Mouse (Mus musculus): Measurements from ENCODE around the gene Gm17622. TPM values are rescaled to one million over a fixed set of nuclear protein-coding genes. Genes with fewer than 3 reads are reported as not detected.

Gm17622 gene
- polyA plus RNA-seq, 1 experiment: not detected

DNA sequence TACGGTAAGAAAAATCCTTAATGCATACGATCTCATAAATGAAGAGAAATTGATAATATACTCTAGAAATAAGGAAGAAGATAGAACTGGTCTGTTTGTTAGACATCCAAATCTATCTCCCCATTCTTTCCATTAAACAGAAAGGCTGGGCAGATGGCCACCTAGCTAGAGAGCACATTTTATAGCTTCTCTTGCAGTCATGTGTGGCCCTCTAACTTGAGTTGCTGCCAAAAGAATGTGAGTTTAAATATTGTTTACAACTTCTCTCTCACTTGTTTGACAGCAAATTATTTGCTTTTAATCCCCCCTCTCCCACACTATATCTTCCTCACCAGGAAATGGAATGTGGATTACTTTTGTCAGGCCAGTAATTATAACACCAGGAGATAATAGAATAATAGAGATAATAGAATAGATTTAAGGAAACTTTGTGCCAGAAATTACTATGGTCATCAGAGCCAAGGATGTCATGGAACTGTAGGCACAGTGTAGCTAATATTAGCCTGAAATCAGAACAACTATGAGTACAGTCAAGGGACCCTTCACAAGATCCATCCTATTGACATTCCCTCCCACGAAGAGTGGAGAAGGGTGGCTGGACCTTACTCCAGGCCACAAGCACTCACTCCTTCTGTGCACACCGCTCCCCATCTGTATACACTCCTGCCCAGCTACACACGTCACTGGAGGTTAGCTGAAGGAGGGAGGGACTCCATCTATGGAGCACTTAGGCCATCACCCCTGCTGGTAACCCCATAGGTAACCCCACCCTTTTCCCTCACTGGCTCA is 23.8 kb downstream of the Gm17622 start:
- H3K4me1 ChIP-seq (ENCODE audit: control insufficient read depth, insufficient read depth, low read length): peaks cover 2% of the 10 kb centered on the region
- WGBS: 83% methylated on average over 5 of the region's 5 CpGs
- no peak for TF ChIP-seq CTCF (IDR thresholded peaks at IDR 0.05; ENCODE audit: control insufficient read depth, insufficient read depth, low read length)
- no peak for TF ChIP-seq POLR2A (IDR thresholded peaks at IDR 0.05; ENCODE audit: borderline replicate concordance, control insufficient read depth, low read depth, low read length)
- H3K27ac ChIP-seq (ENCODE audit: control insufficient read depth, insufficient read depth, low read depth, low read length, poor library complexity): no peak overlapping the region
- no peak overlapping the region for H3K4me3 ChIP-seq (replicated peaks; ENCODE audit: control insufficient read depth, low read depth, low read length)

DNA sequence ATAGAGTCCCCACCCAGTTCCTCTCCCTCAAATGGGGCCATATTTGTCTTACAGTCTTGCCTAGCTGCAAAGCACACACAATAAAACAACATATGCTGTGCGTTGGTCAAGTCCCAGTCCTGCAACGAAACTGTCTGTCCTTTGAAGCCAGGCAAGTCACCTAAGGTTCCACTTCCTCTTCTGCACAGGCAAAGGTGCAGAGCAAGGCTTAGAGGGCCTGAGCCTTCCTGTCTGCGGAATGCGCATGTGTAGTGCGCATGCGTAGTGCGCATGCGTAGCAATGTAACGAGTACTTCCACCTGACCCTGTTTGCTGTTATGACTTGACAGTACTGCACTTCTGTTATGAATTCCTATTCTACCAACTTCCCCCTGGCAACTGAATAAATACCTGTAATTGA is 25.7 kb downstream of the Gm17622 start:
- WGBS: 81% methylated on average over 9 of the region's 9 CpGs
- H3K4me3 ChIP-seq (replicated peaks; ENCODE audit: control insufficient read depth, low read depth, low read length): no peak overlapping the region
- no peak overlapping the region for H3K27ac ChIP-seq (ENCODE audit: control insufficient read depth, insufficient read depth, low read depth, low read length, poor library complexity)
- peaks cover 2% of the 10 kb centered on the region for H3K4me1 ChIP-seq (ENCODE audit: control insufficient read depth, insufficient read depth, low read length)
- TF ChIP-seq POLR2A (IDR thresholded peaks at IDR 0.05; ENCODE audit: borderline replicate concordance, control insufficient read depth, low read depth, low read length) (no peak), CTCF (IDR thresholded peaks at IDR 0.05; ENCODE audit: control insufficient read depth, insufficient read depth, low read length) (no peak)

GRCm38 (mm10) chr13:96517335-96517734 is 26.8 kb downstream of the Gm17622 start:
- Histone ChIP-seq H3K27ac (ENCODE audit: control insufficient read depth, insufficient read depth, low read depth, low read length, poor library complexity) (no peak overlapping the region), H3K4me3 (replicated peaks; ENCODE audit: control insufficient read depth, low read depth, low read length) (no peak overlapping the region), H3K4me1 (ENCODE audit: control insufficient read depth, insufficient read depth, low read length) (peaks cover 2% of the 10 kb centered on the region; the same call in 1 of the 2 replicates)
- TF ChIP-seq CTCF (IDR thresholded peaks at IDR 0.05; ENCODE audit: control insufficient read depth, insufficient read depth, low read length) (no peak), POLR2A (IDR thresholded peaks at IDR 0.05; ENCODE audit: borderline replicate concordance, control insufficient read depth, low read depth, low read length) (no peak)
- 88% methylated on average over 2 of the region's 2 CpGs for WGBS

DNA sequence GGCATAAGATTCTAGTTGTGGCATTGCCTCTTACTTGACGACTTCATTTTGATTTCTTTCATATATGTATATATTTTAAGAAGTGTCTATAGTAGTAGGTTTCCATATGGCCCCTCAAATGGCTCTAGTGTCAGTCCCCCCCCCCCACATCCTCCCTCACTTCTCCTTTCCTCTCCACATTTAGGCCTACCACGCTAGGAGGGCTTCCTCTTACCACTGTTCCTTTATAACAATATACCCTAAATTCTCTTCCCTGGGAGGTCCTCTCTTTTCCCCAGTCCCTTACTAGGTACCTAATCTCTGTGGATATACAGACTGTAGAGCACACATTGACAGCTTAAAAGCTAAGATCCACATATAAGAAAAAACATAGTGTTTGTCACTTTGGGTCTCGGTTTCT is 30.8 kb downstream of the Gm17622 start:
- no peak overlapping the region for H3K4me3 ChIP-seq (replicated peaks; ENCODE audit: control insufficient read depth, low read depth, low read length)
- TF ChIP-seq CTCF (IDR thresholded peaks at IDR 0.05; ENCODE audit: control insufficient read depth, insufficient read depth, low read length): no peak
- TF ChIP-seq POLR2A (IDR thresholded peaks at IDR 0.05; ENCODE audit: borderline replicate concordance, control insufficient read depth, low read depth, low read length): no peak
- no peak overlapping the region for H3K27ac ChIP-seq (ENCODE audit: control insufficient read depth, insufficient read depth, low read depth, low read length, poor library complexity)
- peaks cover under 1% of the 10 kb centered on the region; the same call in 1 of the 2 replicates for H3K4me1 ChIP-seq (ENCODE audit: control insufficient read depth, insufficient read depth, low read length)
- WGBS: 61% methylated on average over 3 of the region's 3 CpGs

DNA sequence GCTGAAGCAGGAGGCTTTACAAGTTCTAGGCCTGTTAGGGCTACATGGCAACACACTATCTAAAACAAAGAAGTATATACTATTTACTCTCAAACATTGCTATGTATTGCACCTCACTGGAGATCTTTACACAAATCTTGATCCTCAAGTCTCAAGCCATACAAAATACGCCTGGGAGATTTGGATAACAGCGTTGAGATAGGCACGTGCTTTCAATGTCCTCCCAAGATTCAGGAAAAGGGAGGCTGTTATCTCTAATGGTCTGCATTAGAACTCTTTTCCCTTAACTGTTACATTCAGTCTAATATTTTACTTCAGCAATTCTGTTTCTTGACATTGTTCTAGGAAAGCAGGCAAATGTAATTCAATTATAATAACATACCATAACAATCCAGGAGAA is 36.5 kb downstream of the Gm17622 start:
- WGBS: 66% methylated on average over 3 of the region's 3 CpGs
- TF ChIP-seq CTCF (IDR thresholded peaks at IDR 0.05; ENCODE audit: control insufficient read depth, insufficient read depth, low read length) (no peak), POLR2A (IDR thresholded peaks at IDR 0.05; ENCODE audit: borderline replicate concordance, control insufficient read depth, low read depth, low read length) (no peak)
- Histone ChIP-seq H3K4me1 (ENCODE audit: control insufficient read depth, insufficient read depth, low read length) (no peaks in the 10 kb centered on the region), H3K4me3 (replicated peaks; ENCODE audit: control insufficient read depth, low read depth, low read length) (no peak overlapping the region), H3K27ac (ENCODE audit: control insufficient read depth, insufficient read depth, low read depth, low read length, poor library complexity) (no peak overlapping the region)

DNA sequence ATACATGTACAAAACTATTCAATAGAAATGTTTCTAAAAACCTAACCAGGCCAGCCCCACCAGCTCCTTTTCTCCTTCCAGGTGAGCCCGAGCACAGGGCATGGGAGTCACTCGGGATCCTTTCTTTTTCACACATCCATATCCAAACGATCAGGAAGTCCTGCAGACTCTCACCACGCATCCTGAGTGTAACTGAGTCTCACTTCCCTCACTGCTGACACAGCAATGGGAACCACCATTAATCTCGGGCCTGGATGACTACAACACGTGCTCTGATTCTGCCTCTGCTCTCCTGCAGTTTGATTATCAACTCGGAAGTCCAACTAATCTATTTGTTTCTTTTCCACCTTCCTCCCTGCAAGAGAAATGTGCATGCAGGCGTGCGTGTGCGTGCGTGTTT is 37.3 kb downstream of the Gm17622 start:
- Histone ChIP-seq H3K27ac (ENCODE audit: control insufficient read depth, insufficient read depth, low read depth, low read length, poor library complexity) (no peak overlapping the region), H3K4me3 (replicated peaks; ENCODE audit: control insufficient read depth, low read depth, low read length) (no peak overlapping the region), H3K4me1 (ENCODE audit: control insufficient read depth, insufficient read depth, low read length) (no peaks in the 10 kb centered on the region)
- 69% methylated on average over 11 of the region's 11 CpGs for WGBS
- no peak for TF ChIP-seq POLR2A (IDR thresholded peaks at IDR 0.05; ENCODE audit: borderline replicate concordance, control insufficient read depth, low read depth, low read length)
- no peak for TF ChIP-seq CTCF (IDR thresholded peaks at IDR 0.05; ENCODE audit: control insufficient read depth, insufficient read depth, low read length)

DNA sequence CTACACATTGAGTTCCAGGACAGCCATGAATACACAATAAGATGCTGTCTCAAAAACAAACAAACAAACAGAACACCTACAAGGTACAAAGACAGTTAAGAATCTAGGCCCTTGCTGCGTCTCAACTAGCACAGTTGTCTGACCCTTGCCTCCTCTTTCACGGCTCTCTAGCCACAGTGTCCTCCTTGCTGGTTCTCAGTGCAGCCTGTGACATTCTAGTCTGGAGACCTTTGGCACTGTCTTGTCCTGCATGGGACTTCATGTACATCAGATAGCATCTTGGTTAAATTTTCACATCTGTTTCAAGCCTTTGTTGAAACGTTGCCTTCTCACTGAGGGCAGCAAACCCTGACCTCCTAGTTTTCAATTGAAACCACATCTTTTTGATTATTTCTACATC is 38.2 kb downstream of the Gm17622 start:
- no peak overlapping the region for H3K4me3 ChIP-seq (replicated peaks; ENCODE audit: control insufficient read depth, low read depth, low read length)
- no peaks in the 10 kb centered on the region for H3K4me1 ChIP-seq (ENCODE audit: control insufficient read depth, insufficient read depth, low read length)
- no peak overlapping the region for H3K27ac ChIP-seq (ENCODE audit: control insufficient read depth, insufficient read depth, low read depth, low read length, poor library complexity)
- 83% methylated on average over 3 of the region's 3 CpGs for WGBS
- TF ChIP-seq POLR2A (IDR thresholded peaks at IDR 0.05; ENCODE audit: borderline replicate concordance, control insufficient read depth, low read depth, low read length) (no peak), CTCF (IDR thresholded peaks at IDR 0.05; ENCODE audit: control insufficient read depth, insufficient read depth, low read length) (no peak)

DNA sequence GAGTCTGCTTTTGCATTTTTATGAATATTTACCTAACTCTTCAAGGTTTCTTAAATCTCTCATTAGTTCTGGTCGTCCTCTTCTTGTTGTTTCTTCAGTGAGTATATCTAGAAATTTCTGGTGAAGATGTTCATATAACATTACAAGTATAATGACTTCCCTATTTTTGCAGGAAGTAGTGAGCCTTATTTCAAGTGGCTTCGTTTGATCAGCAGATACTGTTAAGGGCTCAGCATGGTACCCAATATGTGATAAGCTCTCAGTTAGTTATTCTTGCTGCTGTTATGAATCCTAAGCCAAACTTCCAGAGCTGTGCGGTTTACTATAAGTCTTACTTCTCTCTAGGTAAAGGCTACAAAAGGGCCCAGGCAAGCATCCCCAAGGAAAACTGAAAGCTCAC is 39.0 kb downstream of the Gm17622 start:
- no peak overlapping the region for H3K27ac ChIP-seq (ENCODE audit: control insufficient read depth, insufficient read depth, low read depth, low read length, poor library complexity)
- no peak for TF ChIP-seq POLR2A (IDR thresholded peaks at IDR 0.05; ENCODE audit: borderline replicate concordance, control insufficient read depth, low read depth, low read length)
- no peak for TF ChIP-seq CTCF (IDR thresholded peaks at IDR 0.05; ENCODE audit: control insufficient read depth, insufficient read depth, low read length)
- H3K4me3 ChIP-seq (replicated peaks; ENCODE audit: control insufficient read depth, low read depth, low read length): no peak overlapping the region
- WGBS: 61% methylated on average over 3 of the region's 3 CpGs
- H3K4me1 ChIP-seq (ENCODE audit: control insufficient read depth, insufficient read depth, low read length): no peaks in the 10 kb centered on the region

Measured in bone marrow, adult 2 months (tissue).